ENCODE assay signal across 16 mouse cellular contexts in genomic region chr10:70303203-70303602, GRCm38 (mm10). TPM values are rescaled to one million over a fixed set of nuclear protein-coding genes. Genes with fewer than 3 reads are reported as not detected.
DNase-seq lines count a peak whose midpoint lies in the region; ATAC-seq and TF ChIP-seq lines count a peak whose summit lies in the region.
"Had no signal": no experiment of that assay in that cellular context is flagged by ENCODE, and none has a peak within 500 bp of the region (broad histone marks: within the 10 kb centered on the region; RNA-seq: fewer than 3 reads in every experiment).

No protein-coding gene starts in this region.

- 82% methylated on average over 6 of the region's 6 CpGs for WGBS in midbrain, postnatal 0 days
- 91% methylated on average over 6 of the region's 6 CpGs for WGBS in midbrain, embryonic 11.5 days

- no peak overlapping the region for H3K4me3 ChIP-seq in midbrain, postnatal 0 days (ENCODE audit: low read depth, low read length)
- no peak overlapping the region for H3K4me3 ChIP-seq in midbrain, embryonic 11.5 days (ENCODE audit: low read depth, low read length)
- no peak overlapping the region for H3K4me3 ChIP-seq in ES-E14 (ENCODE audit: insufficient read depth in 1 of 2, low read depth in 1 of 2, low read length in 2 of 2, poor library complexity in 1 of 2, severe bottlenecking in 1 of 2)
- H3K4me3 ChIP-seq: heart, embryonic 10.5 days; hindbrain, embryonic 13.5 days; liver, embryonic 15.5 days; midbrain, embryonic 10.5 days; neural tube, embryonic 12.5 days; stomach, embryonic 15.5 days had no signal

- TF ChIP-seq CTCF in midbrain, postnatal 0 days (IDR thresholded peaks at IDR 0.05): peak; percentile 60

- H3K9me3 ChIP-seq in midbrain, postnatal 0 days (ENCODE audit: low read length): no peaks in the 10 kb centered on the region
- no peaks in the 10 kb centered on the region for H3K9me3 ChIP-seq in midbrain, embryonic 11.5 days (ENCODE audit: control insufficient read depth, low read length)
- H3K9me3 ChIP-seq in ES-E14 (ENCODE audit: control insufficient read depth, insufficient read depth, low read depth, low read length): no peaks in the 10 kb centered on the region
- H3K9me3 ChIP-seq: heart, embryonic 10.5 days; hindbrain, embryonic 13.5 days; liver, embryonic 15.5 days; midbrain, embryonic 10.5 days; neural tube, embryonic 12.5 days; stomach, embryonic 15.5 days had no signal

- H3K4me2 ChIP-seq in midbrain, postnatal 0 days (ENCODE audit: low read depth, low read length, poor library complexity, severe bottlenecking): no peak overlapping the region
- no peak overlapping the region for H3K4me2 ChIP-seq in midbrain, embryonic 11.5 days
- H3K4me2 ChIP-seq: hindbrain, embryonic 13.5 days; liver, embryonic 15.5 days; neural tube, embryonic 12.5 days; stomach, embryonic 15.5 days had no signal

- intact Hi-C loops in heart, postnatal 14 days (cut with DNase I): no loop called here

- peak; percentile 38 for DNase-seq in kidney, adult 9 months
- DNase-seq in kidney, postnatal 14 days: no peak
- DNase-seq in midbrain, postnatal 0 days (ENCODE audit: low spot score): no peak
- no peak for DNase-seq in midbrain, embryonic 11.5 days (ENCODE audit: low spot score, missing footprints)
- no peak for DNase-seq in ES-E14 (ENCODE audit: low read depth, low spot score)
- peak; percentile 18 for DNase-seq in retina, postnatal 1 day
- no peak for DNase-seq in heart, postnatal 14 days
- DNase-seq: adrenal gland, postnatal 36 days; cerebellum, adult 11-12 months; right cerebral cortex, adult 18-20 months had no signal

- H3K4me1 ChIP-seq in midbrain, postnatal 0 days (ENCODE audit: insufficient read depth, low read length): no peaks in the 10 kb centered on the region
- no peaks in the 10 kb centered on the region for H3K4me1 ChIP-seq in midbrain, embryonic 11.5 days (ENCODE audit: control insufficient read depth, insufficient read depth, low read length)
- H3K4me1 ChIP-seq in ES-E14 (ENCODE audit: control insufficient read depth in 2 of 2, insufficient read depth in 2 of 2, low read length in 2 of 2, poor library complexity in 1 of 2): peaks cover 3 to 24% of the 10 kb centered on the region in 2 experiments
- H3K4me1 ChIP-seq: liver, embryonic 15.5 days; midbrain, embryonic 10.5 days; neural tube, embryonic 12.5 days; stomach, embryonic 15.5 days had no signal

- no peaks in the 10 kb centered on the region for H3K36me3 ChIP-seq in midbrain, postnatal 0 days (ENCODE audit: insufficient read depth, low read length)
- H3K36me3 ChIP-seq in midbrain, embryonic 11.5 days (ENCODE audit: control insufficient read depth, insufficient read depth, low read length): no peaks in the 10 kb centered on the region
- no peaks in the 10 kb centered on the region for H3K36me3 ChIP-seq in ES-E14 (ENCODE audit: control insufficient read depth, insufficient read depth, low read length, poor library complexity, severe bottlenecking)
- H3K36me3 ChIP-seq: heart, embryonic 10.5 days; hindbrain, embryonic 13.5 days; liver, embryonic 15.5 days; midbrain, embryonic 10.5 days; neural tube, embryonic 12.5 days; stomach, embryonic 15.5 days had no signal

- no peaks in the 10 kb centered on the region for H3K27me3 ChIP-seq in midbrain, postnatal 0 days (ENCODE audit: insufficient read depth, low read length)
- H3K27me3 ChIP-seq in midbrain, embryonic 11.5 days (ENCODE audit: control insufficient read depth, insufficient read depth, low read length): no peaks in the 10 kb centered on the region
- H3K27me3 ChIP-seq: hindbrain, embryonic 13.5 days; liver, embryonic 15.5 days; neural tube, embryonic 12.5 days; stomach, embryonic 15.5 days had no signal

- no peak overlapping the region for H3K9ac ChIP-seq in midbrain, postnatal 0 days (replicated peaks; ENCODE audit: low read length, poor library complexity, severe bottlenecking)
- H3K9ac ChIP-seq in midbrain, embryonic 11.5 days (ENCODE audit: low read length): no peak overlapping the region
- H3K9ac ChIP-seq in ES-E14 (ENCODE audit: insufficient read depth, low read depth, low read length, poor library complexity, severe bottlenecking): no peak overlapping the region
- H3K9ac ChIP-seq: hindbrain, embryonic 13.5 days; liver, embryonic 15.5 days; neural tube, embryonic 12.5 days; stomach, embryonic 15.5 days had no signal

- in situ Hi-C loops in ES-E14 (cut with MboI; ENCODE audit: low sequenced_read_pairs in 2 of 2, unreplicated experiment in 2 of 2): loop anchor here in 1 of 2 experiments (25.0 kb wide), 1 partner anchor 259 kb away; no protein-coding TSS in a partner anchor

- no peak overlapping the region for H3K27ac ChIP-seq in midbrain, postnatal 0 days (ENCODE audit: low read depth, low read length)
- no peak overlapping the region for H3K27ac ChIP-seq in midbrain, embryonic 11.5 days (ENCODE audit: low read depth, low read length)
- H3K27ac ChIP-seq in ES-E14 (ENCODE audit: insufficient read depth, low read depth, low read length, poor library complexity, severe bottlenecking): no peak overlapping the region
- H3K27ac ChIP-seq: heart, embryonic 10.5 days; hindbrain, embryonic 13.5 days; liver, embryonic 15.5 days; midbrain, embryonic 10.5 days; neural tube, embryonic 12.5 days; stomach, embryonic 15.5 days had no signal

- ATAC-seq in midbrain, postnatal 0 days (ENCODE audit: low FRiP score): no peak
- ATAC-seq in midbrain, embryonic 11.5 days (ENCODE audit: low FRiP score): no peak

TF ChIP-seq in ES-E14, 5 proteins besides CTCF, POLR2A, EP300 and RAD21:
- peak; percentile 49; the same call in 1 of the 2 replicates for TF ChIP-seq ZC3H11A (IDR thresholded peaks at IDR 0.05; ENCODE audit: borderline replicate concordance, low read depth, low read length)
- no peak for TF ChIP-seq HCFC1 (IDR thresholded peaks at IDR 0.05; ENCODE audit: borderline replicate concordance, insufficient read depth, low read length)

RNA-seq across cellular contexts. Expression of gene Slc16a9, which starts 58.3 kb away (rescaled TPM):
- total RNA-seq in midbrain, postnatal 0 days (2014; rRNA removed): 8.9 and 13.0 TPM in 2 replicates
- 3.7 and 4.2 TPM in 2 replicates for polyA plus RNA-seq in midbrain, postnatal 0 days (2015; fragmentation: Nextera tagmentation; extraction: Ambion mirVana)
- 0.29 and 0.48 TPM in 2 replicates for polyA plus RNA-seq in midbrain, embryonic 11.5 days (2014; fragmentation: Nextera tagmentation; extraction: Ambion mirVana)
- 1.3 and 2.0 TPM in 2 replicates for total RNA-seq in ES-E14 (2012; rRNA removed)
- 1 to 10 TPM; 3.0 to 3.5 TPM for total RNA-seq in heart, postnatal 14 days (2021)

Comparison
In these comparisons a context has a peak if more than half of its experiments do, and no peak if none do; other contexts are left out.
1. DNase-seq: peak in kidney, adult 9 months (single experiment) and retina, postnatal 1 day (single experiment); none in kidney, postnatal 14 days (single experiment), midbrain, postnatal 0 days (single experiment), midbrain, embryonic 11.5 days (single experiment), ES-E14 (single experiment) and heart, postnatal 14 days (0 of 2).